Mouse (Mus musculus) olfactory bulb, adult 2 months (tissue): ENCODE data around the gene Bok. TPM values are rescaled to one million over a fixed set of nuclear protein-coding genes. Genes with fewer than 3 reads are reported as not detected.

ENCODE experiments used
- H3K27ac ChIP-seq: fragments of 200-500 bp; 2 replicates; pipeline ENCODE4 v1.5.1; 2012; ENCODE audit warnings: low read depth, low read length; ENCODE audit not compliant: insufficient read depth
- H3K4me1 ChIP-seq: fragments of 200-500 bp; 2 replicates; pipeline ENCODE4 v1.6.1; 2012; ENCODE audit warnings: low read length; ENCODE audit not compliant: control insufficient read depth, insufficient read depth
- H3K4me3 ChIP-seq: fragments of 200-500 bp; 2 replicates; pipeline ENCODE4 v1.5.1; 2012; ENCODE audit warnings: mild to moderate bottlenecking, low read depth, low read length, moderate library complexity; ENCODE audit not compliant: insufficient read depth
- CTCF ChIP-seq: fragments of 200-500 bp; IDR thresholded peaks from 2 replicates; pipeline ENCODE4 v1.5.1; 2012; ENCODE audit warnings: low read depth, mild to moderate bottlenecking, low read length, moderate library complexity; ENCODE audit not compliant: insufficient read depth
- POLR2A ChIP-seq: fragments of 200-500 bp; IDR thresholded peaks from 2 replicates; pipeline ENCODE4 v1.6.1; 2012; ENCODE audit warnings: mild to moderate bottlenecking, low read depth, low read length, moderate library complexity; ENCODE audit not compliant: insufficient read depth
- WGBS: fragments of 180-500 bp; shearing (Covaris S2); methylation state at CpG from one replicate; pipeline ENCODE4 v1.1.7; 2018; 5-methylcytosine and 5-hydroxymethylcytosine counted together
- polyA plus RNA-seq: library from polyadenylated mRNA; stranded (reverse); fragments of >200 nt; gene quantifications from 2 replicates; pipeline ENCODE4 v1.2.4, GENCODE M21; 2012; ENCODE audit warnings: low replicate concordance; ENCODE audit not compliant: missing spikeins, insufficient read depth, insufficient read length

Bok gene
- polyA plus RNA-seq, 1 experiment = not detected

DNA sequence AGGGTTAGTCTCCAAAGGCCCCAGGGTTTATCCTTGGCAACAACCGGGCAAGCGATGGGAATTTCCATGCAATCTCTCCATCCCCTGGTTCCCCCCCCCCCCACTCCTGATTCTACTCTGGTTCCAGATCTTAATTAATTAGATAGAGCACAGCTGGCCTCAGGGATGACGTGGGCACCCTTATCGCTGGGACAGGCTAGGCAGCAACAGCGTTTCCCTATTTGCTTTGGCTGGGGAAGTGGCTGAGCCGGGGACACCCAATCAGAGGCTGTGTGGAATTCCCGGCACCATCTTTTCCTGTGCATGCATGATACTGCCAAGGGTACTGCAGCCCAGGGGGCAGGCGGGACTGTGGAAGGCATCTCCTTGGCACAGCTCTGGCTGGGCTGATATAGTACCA lies 2.7 kb downstream of the Bok start:
- WGBS = 58% methylated on average over 8 of the region's 8 CpGs
- TF ChIP-seq CTCF (no peak), POLR2A (no peak)
- Histone ChIP-seq H3K27ac (no peak overlapping the region), H3K4me1 (peaks cover 37% of the 10 kb centered on the region), H3K4me3 (no peak overlapping the region)

DNA sequence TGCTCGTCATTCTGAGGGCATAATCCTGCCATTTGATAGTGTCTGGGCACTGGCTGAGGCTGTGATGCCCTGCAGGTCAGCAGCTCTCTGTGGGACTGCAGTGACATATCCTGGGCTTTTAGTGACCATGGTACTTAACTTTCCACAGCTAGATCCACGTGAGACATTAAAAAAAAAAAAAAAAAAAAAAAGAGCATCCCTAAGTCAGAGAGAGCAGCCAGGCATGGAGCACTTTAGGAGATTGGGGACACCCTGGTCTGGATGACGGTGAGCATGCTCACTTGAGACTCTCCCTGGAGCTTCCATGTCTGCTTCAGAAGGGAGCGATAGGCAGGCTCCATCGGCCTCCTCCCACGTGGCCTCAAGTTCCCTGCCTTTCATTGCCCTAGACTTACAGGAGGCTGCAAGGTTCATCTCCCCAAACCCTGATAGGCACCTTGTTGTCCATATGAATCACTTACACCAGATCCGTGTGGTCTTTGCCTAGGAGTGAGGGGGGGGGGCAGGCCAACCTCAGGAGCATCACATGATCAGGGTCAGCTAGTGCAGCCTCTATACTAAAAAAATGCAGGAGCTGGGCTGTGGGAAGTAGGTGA lies 4.5 kb downstream of the Bok start:
- WGBS = 80% methylated on average over 7 of the region's 7 CpGs
- H3K4me1 ChIP-seq = peaks cover 37% of the 10 kb centered on the region
- TF ChIP-seq POLR2A (no peak), CTCF (no peak)
- no peak overlapping the region for H3K27ac ChIP-seq
- no peak overlapping the region for H3K4me3 ChIP-seq

DNA sequence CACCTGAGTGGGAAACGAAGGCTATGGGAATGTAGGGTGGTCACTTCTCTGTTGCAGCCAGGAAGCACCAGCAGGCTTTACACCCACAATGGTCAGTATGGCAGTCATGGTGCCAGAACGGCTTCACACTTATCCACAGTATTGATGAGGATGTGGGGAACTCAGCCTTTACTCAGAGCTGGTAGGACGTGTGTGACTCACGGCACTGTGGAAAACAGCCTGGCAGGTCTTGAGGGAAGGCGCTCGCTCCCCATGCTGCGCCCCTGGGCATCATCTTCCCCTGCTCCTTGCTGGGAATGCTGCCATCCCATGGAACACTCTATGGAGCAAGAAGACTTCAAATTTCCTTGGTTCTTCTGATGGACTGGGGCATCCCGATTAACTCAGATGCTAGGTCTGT lies 5.6 kb downstream of the Bok start:
- Histone ChIP-seq H3K27ac (no peak overlapping the region), H3K4me1 (peaks cover 30% of the 10 kb centered on the region), H3K4me3 (no peak overlapping the region)
- TF ChIP-seq POLR2A (no peak), CTCF (no peak)
- 84% methylated on average over 8 of the region's 8 CpGs for WGBS

DNA sequence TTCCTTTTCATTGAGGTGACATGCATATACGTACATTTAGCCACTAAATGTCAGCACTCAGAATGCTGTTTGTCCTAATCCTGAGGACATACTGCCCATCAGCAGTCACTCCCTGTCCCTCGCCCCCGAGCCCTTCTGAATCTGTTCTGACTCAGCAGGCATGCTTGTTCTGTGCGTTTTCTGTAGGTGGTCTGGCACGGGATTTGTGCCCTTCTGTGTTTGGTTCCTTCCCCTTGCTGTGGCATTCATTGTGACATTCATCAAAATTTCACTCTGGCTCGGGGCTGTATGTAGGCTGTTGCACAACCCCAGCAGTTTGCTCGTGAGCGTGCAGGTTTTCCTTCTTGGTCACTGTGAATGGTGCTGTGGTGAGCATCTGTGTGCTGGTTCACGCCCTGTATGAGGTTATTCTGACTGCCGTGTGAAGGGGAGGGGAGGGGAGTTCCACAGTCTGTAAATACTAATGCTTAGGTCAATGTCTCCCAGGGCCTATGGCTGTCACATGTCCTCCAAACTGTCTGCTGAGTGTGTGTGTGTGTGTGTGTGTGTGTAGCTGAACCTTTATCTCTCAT lies 6.4 kb downstream of the Bok start:
- H3K4me1 ChIP-seq = peaks cover 25% of the 10 kb centered on the region
- H3K27ac ChIP-seq = no peak overlapping the region
- TF ChIP-seq CTCF (no peak), POLR2A (no peak)
- no peak overlapping the region for H3K4me3 ChIP-seq
- WGBS = 53% methylated on average over 10 of the region's 10 CpGs

DNA sequence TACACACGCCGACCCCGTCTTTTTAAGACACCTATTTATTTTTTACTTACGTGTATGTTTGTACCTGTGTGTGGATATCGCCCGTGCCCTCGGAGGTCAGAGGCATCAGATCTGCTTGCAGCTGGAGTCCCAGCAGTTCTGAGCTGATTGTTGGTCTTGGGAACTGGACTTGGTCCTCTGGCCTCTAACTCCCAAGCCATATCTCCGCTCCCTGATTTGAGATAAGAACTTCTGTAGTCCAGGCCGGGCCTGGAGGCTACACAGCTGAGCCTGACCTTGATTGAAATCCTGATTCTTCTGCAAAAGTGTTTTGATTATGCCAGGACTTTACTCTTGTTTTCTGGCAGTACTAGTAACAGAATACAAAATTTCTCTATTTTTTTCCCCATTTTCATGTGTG lies 7.3 kb downstream of the Bok start:
- 96% methylated on average over 9 of the region's 9 CpGs for WGBS
- no peak for TF ChIP-seq POLR2A
- no peak for TF ChIP-seq CTCF
- Histone ChIP-seq H3K27ac (no peak overlapping the region), H3K4me3 (no peak overlapping the region), H3K4me1 (peaks cover 23% of the 10 kb centered on the region)

DNA sequence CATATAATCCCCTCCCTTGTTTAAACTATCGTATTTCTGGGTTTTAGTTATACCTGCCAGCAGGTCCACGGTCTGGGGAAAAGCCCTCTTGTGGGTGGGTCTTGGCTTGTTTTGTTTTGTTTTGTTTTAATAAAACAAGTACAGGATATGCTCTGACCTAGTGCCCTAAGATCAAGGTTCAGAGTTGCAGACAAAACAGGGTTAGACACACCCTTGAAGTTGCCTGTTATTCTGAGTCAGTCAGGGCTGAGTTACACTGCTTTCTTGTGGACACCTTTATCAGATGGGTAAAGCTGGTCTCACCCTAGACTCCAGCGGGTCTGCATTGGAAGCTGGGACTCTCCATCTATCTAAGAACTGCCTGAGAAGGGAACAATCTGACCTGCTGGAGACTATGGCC lies 8.0 kb downstream of the Bok start:
- no peak for TF ChIP-seq POLR2A
- no peak for TF ChIP-seq CTCF
- 90% methylated on average over 3 of the region's 3 CpGs for WGBS
- H3K4me1 ChIP-seq = peaks cover 16% of the 10 kb centered on the region
- H3K4me3 ChIP-seq = no peak overlapping the region
- H3K27ac ChIP-seq = no peak overlapping the region

DNA sequence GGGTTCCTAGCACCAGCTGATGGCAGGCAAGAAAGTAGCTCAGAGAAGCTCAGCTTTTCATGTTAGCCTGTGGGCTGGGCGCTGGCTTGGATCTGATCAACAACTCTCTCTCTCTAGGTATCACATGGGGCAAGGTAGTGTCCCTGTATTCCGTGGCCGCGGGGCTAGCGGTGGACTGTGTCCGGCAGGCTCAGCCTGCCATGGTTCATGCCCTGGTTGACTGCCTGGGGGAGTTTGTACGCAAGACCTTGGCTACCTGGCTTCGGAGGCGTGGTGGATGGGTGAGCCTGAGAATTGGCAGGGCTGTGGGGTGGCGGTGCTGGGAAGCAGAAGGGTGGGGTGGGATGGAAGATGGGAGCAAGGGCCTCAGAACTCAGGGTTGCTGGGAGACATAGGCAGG lies 8.5 kb downstream of the Bok start:
- peaks cover 17% of the 10 kb centered on the region for H3K4me1 ChIP-seq
- TF ChIP-seq CTCF (no peak), POLR2A (no peak)
- WGBS = 97% methylated on average over 10 of the region's 10 CpGs

DNA sequence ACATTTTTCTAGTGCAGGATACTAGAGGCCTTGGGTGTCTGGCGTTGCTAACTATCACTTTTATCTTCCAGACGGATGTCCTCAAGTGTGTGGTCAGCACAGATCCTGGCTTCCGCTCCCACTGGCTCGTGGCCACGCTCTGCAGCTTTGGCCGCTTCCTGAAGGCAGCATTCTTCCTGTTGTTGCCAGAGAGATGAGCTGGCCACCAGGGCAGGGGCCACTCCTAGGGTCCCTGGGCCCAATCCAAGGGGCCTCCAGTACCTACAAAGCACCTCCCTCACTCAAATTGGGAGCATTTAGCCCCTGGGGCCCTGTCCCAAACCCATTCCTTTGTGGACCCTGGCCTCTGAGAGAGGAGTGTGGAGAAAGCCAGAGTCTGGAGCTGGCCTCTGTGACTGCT lies 9.5 kb downstream of the Bok start:
- Histone ChIP-seq H3K4me1 (peaks cover 21% of the 10 kb centered on the region), H3K27ac (no peak overlapping the region), H3K4me3 (no peak overlapping the region)
- WGBS = 76% methylated on average over 6 of the region's 6 CpGs
- TF ChIP-seq POLR2A = no peak
- TF ChIP-seq CTCF = no peak

More for the DNA sequence above, 8.5 kb downstream of the Bok start:
- Histone ChIP-seq H3K27ac (no peak overlapping the region), H3K4me3 (no peak overlapping the region)

DNA sequence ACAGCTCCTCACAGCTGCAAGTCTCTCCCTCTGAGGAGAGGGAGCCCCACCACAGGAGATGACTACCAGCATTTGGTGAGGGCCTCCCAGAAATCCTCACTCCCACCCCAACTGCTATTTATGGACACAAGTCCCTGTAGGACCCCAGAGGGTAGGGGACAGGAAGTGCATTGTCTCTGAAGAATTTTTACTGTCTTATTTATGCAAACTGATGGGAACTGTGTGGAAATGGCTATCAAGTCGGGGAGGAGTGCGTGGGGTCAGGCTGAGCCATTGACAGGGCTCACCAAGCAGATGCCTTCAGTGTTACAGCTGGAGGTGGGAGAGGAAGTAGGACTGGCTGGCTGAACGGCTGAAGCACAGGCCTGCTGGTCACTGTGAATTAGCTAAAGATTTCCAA lies 11.9 kb downstream of the Bok start:
- 73% methylated on average over 3 of the region's 3 CpGs for WGBS
- TF ChIP-seq CTCF = no peak
- TF ChIP-seq POLR2A = no peak
- H3K27ac ChIP-seq = no peak overlapping the region
- no peak overlapping the region for H3K4me3 ChIP-seq
- H3K4me1 ChIP-seq = peaks cover 8% of the 10 kb centered on the region

DNA sequence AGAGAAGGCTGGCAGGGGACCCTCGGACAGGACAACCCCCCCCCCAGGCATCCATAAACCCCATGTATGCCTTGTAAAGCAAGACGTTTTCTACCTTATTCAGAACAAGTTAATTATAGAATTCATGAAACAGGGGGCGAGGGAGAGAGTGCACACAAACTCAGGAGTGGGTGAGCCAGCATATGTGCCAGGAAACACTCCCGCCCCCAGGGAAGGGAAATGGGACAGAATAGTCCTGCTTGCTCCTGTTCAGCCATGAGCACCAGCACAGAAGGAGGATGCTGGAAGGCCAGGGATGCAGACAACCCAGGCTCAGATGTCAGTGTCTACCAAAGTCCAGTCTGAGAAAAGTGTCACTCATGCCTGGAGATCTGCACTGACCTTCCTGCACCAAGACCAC lies 13.7 kb downstream of the Bok start:
- no peak overlapping the region for H3K27ac ChIP-seq
- TF ChIP-seq POLR2A (no peak), CTCF (no peak)
- peaks cover 8% of the 10 kb centered on the region for H3K4me1 ChIP-seq
- 41% methylated on average over 4 of the region's 4 CpGs for WGBS
- no peak overlapping the region for H3K4me3 ChIP-seq
